Mouse (Mus musculus) spleen, postnatal 36 days (tissue): ENCODE results near the gene Fmnl2.

ENCODE experiments used
- DNase-seq, 2 experiments: peaks; one replicate each; pipeline ENCODE4 v3.0.0; 2022; ENCODE audit warnings: low spot score in 2 of 2, mixed read lengths in 1 of 2

Fmnl2 gene

DNA sequence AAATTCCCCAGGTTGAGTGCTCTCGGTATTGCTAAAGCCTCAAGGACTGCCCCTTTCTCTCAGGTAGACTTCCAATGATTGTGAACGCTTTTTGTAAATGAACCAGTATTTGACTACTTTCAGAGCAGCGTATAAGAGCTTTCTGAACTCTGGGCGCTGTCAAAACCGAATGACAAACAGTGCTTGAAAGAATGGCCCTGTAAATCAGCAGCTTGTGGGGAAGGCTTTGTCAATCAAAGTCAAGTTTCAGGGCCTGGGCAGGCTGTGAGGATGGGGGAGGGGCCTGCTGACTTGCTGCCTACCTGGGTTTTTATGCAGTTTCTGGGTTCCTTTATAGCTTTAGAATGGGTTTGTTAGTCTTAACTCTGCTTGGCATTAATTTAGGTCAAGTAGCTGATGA is 56.1 kb downstream of the Fmnl2 start:
- no peak for DNase-seq

- DNase-seq: no peak
These were observed 57.9 kb downstream of the Fmnl2 start for GRCm38 (mm10) chr2:52915536-52915935.

- DNase-seq: no peak
These were observed 60.4 kb downstream of the Fmnl2 start for GRCm38 (mm10) chr2:52918094-52918493.

DNA sequence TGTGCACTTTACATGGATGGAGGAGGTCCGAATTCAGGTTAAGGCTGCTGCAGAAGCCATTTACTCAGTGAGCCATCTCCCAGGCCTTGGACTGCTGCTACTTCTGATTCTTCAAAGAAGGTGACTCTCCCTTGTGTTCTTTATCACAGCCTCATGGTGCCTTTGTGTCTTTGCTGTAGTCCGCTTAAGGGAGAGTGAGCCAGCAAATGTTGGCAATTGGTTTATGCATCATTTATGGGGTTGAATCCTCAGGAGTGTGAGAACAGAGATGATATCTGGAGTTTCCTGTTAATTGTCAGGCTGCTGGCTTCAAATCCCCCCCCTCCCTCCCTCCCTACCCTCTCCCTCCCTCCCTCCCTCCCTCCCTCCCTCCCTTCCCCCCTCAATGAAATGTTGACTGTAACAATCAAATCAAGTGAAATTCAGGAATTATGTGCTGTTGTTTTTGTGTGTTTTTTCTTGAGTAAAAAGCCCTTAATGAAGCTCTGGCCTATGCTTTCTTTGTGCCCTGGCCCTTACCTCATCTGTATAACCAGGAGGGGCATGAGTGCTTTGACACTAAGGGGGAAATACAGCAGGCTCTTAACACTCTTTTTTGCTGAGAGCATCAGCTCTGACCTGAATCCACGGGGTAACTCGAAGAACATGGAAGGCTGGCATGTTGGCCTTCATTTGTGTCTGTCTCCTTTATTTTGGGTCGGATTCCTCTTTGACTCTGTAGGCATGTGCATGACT is 63.2 kb downstream of the Fmnl2 start:
- DNase-seq: no peak

- no peak for DNase-seq
These were observed 67.4 kb downstream of the Fmnl2 start for GRCm38 (mm10) chr2:52925062-52925461.

GRCm38 (mm10) chr2:52927381-52927780 is 69.7 kb downstream of the Fmnl2 start:
- DNase-seq: no peak

DNA sequence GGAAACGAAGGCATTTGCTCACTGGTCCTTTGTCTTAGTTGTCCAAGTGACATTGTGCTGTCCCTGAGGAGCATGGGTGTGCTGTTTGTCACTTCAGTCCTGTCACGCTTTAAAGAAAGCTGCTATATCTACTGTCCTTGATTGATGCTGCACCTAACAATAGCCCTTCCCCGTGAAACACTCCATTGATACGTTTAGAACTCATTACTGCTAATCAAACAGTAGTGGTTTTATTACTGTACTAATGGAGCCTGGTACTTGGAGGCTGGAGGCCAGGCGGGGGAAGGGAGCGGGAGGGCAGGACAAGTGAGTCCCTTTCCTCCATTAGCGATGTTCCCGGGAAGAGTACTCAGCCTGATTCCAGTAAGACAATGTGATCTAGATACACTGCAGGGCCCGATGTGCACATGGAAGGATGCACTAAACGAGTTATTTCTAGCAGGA is 70.2 kb downstream of the Fmnl2 start:
- DNase-seq: no peak

- no peak for DNase-seq
These were observed 70.7 kb downstream of the Fmnl2 start for GRCm38 (mm10) chr2:52928401-52928800.

DNA sequence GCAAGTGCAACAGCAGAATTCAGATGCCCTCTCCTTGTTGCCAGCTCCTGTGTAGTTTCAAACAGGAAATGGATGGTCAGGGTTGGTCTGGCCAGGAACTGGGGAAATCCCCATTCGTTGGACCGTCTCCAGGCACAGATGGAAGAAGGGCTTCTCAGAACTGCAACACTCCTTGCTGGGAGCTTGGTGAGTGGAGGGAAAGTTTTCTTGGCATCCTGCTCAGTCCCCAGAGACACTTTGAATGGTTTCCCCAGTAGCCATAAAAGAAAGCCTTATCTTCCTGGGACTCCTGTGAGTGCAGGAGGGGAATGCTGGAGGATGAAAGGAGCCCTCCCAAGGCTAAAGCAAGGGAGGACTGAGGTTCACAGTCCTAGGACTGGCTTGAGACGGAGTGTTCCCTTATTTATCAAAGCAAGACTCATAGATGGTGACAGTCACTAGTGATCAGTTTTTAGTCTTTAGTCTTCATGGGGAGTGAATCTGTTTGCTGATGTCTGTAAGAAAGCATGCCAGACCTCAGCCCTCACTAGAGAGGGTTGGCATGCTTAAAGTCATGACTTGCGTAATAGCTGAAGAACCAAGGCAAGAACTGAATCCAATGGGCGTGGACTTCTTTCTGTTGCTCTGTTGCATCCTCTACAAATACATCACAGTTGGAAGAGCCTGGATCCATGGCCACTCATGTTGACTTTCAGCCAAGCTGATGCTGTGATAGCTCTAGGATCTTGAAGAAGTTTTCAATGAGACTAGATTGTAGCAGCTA is 72.6 kb downstream of the Fmnl2 start:
- peak; percentile 10 to 18 for DNase-seq

GRCm38 (mm10) chr2:52931315-52931714 is 73.7 kb downstream of the Fmnl2 start:
- no peak for DNase-seq

DNA sequence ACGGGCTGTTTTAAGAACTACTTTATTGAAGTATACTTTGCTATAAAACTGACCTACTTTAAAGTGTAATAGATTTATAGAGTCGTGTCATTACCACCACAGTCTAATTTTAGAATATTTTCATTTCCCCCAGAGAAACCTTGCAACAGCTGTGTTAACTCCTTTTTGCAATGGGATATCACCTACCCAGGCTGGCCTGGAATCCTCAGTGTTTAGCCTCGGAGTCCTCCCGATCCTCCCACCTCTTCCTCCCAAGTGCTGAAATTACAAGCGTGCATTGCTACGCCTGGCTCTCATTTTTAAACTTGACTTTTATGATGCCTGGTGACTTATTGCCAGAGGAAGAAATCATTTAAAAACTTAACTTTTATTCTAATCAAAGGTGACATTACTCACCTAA is 78.2 kb downstream of the Fmnl2 start:
- DNase-seq: no peak

GRCm38 (mm10) chr2:52938351-52939074 is 80.9 kb downstream of the Fmnl2 start:
- no peak for DNase-seq

DNA sequence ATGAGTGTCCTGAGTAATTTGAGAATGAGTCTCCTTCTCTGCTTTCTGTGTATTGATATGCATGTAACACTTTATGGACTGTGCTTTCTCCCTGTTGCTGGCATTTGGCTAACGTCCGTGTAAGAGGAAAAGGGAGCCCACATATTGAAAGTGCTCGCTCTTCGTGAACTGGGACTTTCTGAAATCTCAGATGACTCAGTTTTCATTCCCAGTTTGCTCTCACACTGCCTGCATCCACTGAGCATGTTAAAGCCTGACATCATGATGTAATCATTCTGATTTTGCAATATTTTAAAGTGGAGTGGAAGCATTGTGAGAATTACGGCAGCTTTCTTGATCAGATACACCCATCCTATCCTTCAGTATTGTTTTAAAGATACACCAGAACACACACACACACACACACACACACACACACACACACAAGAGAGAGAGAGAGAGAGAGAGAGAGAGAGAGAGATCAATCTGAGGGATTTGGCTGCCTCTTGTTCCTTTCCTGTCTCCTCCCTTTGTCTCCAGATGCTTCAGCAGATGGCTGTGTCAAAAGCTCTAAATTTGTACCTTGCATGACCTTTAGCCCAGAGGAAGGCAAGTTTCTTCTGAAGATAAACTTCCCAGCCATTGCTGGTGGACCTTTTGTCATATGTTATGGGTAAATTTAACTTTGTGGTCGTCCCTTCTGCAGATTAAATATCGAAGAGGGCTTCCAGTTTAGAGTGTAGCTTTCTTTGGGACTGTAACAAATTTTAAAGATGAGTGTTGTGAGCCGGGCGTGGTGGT is 86.2 kb downstream of the Fmnl2 start:
- no peak for DNase-seq

DNA sequence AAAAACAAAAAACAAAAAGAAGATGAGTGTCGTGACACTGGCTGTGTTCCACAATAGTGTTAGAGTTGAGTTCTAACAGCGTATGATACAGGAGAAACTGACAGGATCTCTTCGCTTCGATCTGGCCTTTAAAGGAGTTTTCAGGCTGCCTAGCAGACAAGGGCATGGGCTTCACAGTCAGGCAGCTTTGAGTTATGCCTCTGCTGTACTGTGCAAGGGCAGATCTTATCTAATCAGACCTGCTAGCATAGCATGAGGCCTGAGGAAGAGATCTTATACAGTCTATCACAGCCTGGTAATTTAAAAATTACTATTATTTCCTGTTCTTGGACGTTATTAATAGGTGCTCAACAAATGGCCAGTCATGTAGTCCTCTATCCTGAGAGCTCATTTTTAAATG is 86.9 kb downstream of the Fmnl2 start:
- no peak for DNase-seq

GRCm38 (mm10) chr2:52946074-52946473 is 88.4 kb downstream of the Fmnl2 start:
- DNase-seq: no peak

DNA sequence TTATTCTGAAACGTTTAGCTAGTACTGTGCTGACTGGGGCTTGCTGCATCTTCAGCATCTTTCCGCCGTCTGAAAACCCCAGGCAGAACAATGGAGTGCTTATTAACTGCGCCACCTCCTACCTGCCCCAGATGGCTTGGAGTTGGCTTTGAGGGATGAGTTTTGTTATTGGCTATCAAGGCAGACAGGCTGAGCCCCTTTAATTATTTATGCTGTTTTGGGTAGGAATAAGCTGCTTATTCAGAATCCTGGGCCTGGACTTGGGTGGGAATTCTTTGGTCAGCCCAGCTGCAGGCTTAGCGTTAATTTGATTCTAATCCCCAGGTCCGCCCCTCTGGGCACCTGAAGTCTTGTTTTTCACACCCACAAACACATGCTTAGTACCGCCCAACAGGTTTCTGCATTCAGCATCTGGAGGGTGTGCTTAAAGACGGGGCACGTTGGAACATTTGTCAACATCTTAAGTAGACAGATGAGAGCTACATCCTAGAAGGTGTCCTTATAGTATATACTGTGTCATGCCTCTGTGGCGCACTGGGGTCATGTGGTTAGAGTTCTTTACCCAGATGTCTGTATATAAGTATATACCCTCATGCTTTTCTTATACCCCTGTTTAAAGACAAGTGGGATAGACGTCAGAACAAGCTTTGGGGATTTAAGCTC is 89.0 kb downstream of the Fmnl2 start:
- DNase-seq: no peak

- DNase-seq: no peak
These were observed 90.7 kb downstream of the Fmnl2 start for GRCm38 (mm10) chr2:52948406-52948805.

GRCm38 (mm10) chr2:52949556-52949955 is 91.9 kb downstream of the Fmnl2 start:
- no peak for DNase-seq

DNA sequence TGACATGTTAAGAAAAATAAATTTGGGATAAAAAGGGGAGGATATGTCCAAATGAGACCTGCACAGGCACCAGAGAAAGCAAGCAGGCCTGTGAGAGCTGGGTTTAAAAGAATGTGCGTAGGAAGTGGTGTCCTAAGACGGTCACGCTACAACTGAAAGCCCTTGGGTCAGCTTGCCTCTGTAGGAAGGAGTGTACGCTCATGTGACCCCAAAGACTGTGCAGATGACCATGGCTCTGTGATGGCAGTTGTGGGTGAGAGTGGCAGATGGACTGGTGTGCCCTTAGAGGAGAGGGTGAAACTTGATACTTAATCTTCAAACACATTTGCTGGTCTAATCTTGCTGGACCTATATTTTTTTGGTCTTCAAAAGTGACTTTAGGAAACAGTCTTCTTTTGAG is 92.6 kb downstream of the Fmnl2 start:
- DNase-seq: no peak

DNA sequence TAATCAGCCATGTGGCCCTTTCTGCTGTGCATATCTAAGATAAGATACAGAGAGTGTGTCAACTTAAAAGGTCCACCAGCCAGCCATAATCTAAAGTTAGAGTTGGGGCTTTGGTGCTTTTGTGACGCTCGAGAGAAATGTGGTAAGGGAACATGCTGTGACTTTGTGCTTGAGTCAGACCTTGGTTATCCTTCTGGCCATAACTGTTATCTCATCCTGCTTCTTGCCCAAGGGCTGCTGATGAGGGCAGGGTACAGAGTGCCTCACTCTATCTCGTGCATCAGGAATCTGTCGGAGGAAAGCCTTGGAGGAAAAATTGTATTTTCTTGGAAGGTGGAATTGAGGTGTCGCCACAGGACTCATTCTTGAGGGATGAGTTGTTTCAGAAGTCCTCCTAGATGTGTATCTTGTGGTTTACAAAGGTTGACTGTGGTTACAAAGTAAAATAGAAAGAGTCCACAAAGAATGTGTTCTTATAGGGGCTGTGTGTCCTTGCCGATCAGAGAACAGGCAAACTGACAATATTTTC is 94.6 kb downstream of the Fmnl2 start:
- DNase-seq: no peak

GRCm38 (mm10) chr2:52955090-52955489 is 97.4 kb downstream of the Fmnl2 start:
- peak; percentile 63 to 66 for DNase-seq
